Mouse (Mus musculus) G1E (cell line): ENCODE measurements around the gene Ckm.

Experiments
- CTCF ChIP-seq: IDR thresholded peaks from 2 replicates; pipeline ENCODE4 v1.5.1; 2012; ENCODE audit warnings: low read depth, low read length, inconsistent platforms, mixed read lengths
- GATA1 ChIP-seq: IDR thresholded peaks from 2 replicates; pipeline ENCODE4 v1.6.1; 2012; ENCODE audit warnings: borderline replicate concordance, low read length, inconsistent platforms, mixed read lengths
- GATA2 ChIP-seq: IDR thresholded peaks from 2 replicates; pipeline ENCODE4 v1.6.1; 2012; ENCODE audit warnings: low read depth, low read length, inconsistent platforms, borderline replicate concordance
- POLR2AphosphoS5 ChIP-seq: IDR thresholded peaks from 2 replicates; pipeline ENCODE4 v1.6.1; 2012; ENCODE audit warnings: low read depth, low read length, inconsistent platforms; ENCODE audit not compliant: insufficient replicate concordance
- TAL1 ChIP-seq: conservative IDR thresholded peaks from 2 replicates; pipeline ENCODE4 v1.6.1; 2012; ENCODE audit warnings: low read depth, low read length, inconsistent platforms, mixed read lengths

DNA sequence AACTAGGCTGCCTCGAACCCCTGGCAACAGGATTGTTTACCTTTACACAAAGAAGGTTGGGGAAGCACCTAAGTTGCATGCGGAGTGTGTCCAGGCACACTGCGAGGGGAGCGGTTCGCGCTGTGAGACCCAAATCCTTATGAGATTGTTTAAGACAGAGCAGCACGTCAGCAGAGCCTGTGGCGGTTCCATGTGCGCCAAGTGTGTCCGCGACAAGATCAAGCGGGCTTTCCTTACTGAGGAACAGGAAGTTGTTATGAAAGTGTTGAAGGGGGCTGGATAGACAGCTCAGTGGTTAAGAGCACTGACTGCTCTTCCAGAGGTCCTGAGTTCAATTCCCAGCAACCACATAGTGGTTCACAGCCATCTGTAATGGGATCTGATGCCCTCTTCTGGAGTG, 63.7 kb downstream of the Ckm start:
- TF ChIP-seq CTCF (no peak), POLR2AphosphoS5 (no peak), TAL1 (no peak), GATA2 (no peak), GATA1 (no peak)
